Mouse (Mus musculus) gastrocnemius, adult 8-10 months (tissue): ENCODE measurements at regions not wholly inside any gene's neighbourhood (a gene's known extent, or its start where the extent isn't known, plus 50 kb on each side); places are given as distances from the start of the nearest gene placed in this dataset.
A peak's percentile ranks its signal among the peaks of the same experiment; 100 is the strongest.

ENCODE experiments used
- DNase-seq, 2 experiments: peaks; one replicate each; pipeline ENCODE4 v3.0.0; 2022; ENCODE audit warnings: low spot score in 2 of 2

- no peak for DNase-seq
Observed at GRCm38 (mm10) chr13:30484527-30485185, 60.5 kb downstream of the Uqcrfs1 start.

- no peak for DNase-seq
Observed at GRCm38 (mm10) chr13:30479128-30479666, 66.0 kb downstream of the Uqcrfs1 start.

- DNase-seq = no peak
Observed at GRCm38 (mm10) chr13:30478556-30478955, 66.6 kb downstream of the Uqcrfs1 start.

GRCm38 (mm10) chr13:30471300-30471699 is 73.9 kb downstream of the Uqcrfs1 start:
- DNase-seq = peak in 1 of 2 experiments; percentile 3

GRCm38 (mm10) chr13:30467104-30467503 is 78.1 kb downstream of the Uqcrfs1 start:
- DNase-seq = no peak

GRCm38 (mm10) chr13:30465439-30465838 is 79.7 kb downstream of the Uqcrfs1 start:
- no peak for DNase-seq

GRCm38 (mm10) chr13:30455278-30455681 is 89.9 kb downstream of the Uqcrfs1 start:
- DNase-seq = no peak

GRCm38 (mm10) chr13:30452126-30452525 is 93.0 kb downstream of the Uqcrfs1 start:
- no peak for DNase-seq

- no peak for DNase-seq
Observed at GRCm38 (mm10) chr13:30448895-30449294, 96.3 kb downstream of the Uqcrfs1 start.
